Mouse (Mus musculus) ES-E14 (cell line): ENCODE results near the gene Zbtb1.

Experiments
- CHD2 ChIP-seq: IDR thresholded peaks from 2 replicates; pipeline ENCODE4 v1.6.1; 2014; ENCODE audit warnings: mild to moderate bottlenecking, low read depth, low read length, inconsistent platforms
- HCFC1 ChIP-seq: IDR thresholded peaks from 2 replicates; pipeline ENCODE4 v1.6.1; 2012; ENCODE audit warnings: low read length, inconsistent platforms, borderline replicate concordance; ENCODE audit not compliant: insufficient read depth
- ZC3H11A ChIP-seq: IDR thresholded peaks from 2 replicates; pipeline ENCODE4 v1.6.1; 2012; ENCODE audit warnings: low read depth, mild to moderate bottlenecking, inconsistent platforms, low read length, borderline replicate concordance
- ZNF384 ChIP-seq: IDR thresholded peaks from 2 replicates; pipeline ENCODE4 v1.6.1; 2012; ENCODE audit warnings: low read depth, low read length, inconsistent platforms

DNA sequence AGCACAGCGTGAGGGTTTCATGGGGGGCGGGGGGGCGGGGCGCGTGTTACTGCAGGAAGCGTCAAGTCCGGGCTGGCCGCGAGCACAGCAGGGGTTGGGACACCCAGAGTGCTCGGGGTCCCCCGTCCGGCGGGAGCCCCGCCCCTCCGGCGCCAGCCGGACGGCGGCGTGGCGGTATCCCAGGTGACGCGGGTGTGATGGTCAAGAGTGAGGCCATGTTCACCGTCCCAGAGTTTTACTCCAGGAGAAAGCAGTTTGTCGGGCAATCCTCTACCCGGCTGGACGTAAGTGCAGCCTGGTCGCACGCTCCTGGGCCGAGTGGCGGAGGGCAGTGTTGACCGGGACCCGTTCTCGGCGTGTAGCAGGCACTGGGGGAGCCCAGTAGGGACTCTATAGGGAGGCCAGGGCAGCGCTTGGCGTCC is 47.4 kb downstream of the Zbtb1 start, which contains the start of gene Ppp1r36:
- no peak for TF ChIP-seq CHD2
- TF ChIP-seq ZC3H11A: no peak
- TF ChIP-seq HCFC1: no peak
- TF ChIP-seq ZNF384: no peak
